Mouse (Mus musculus) intestine, embryonic 14.5 days (tissue): Measurements from ENCODE around the gene Fam151a. TPM values are rescaled to one million over a fixed set of nuclear protein-coding genes. Genes with fewer than 3 reads are reported as not detected.
A peak's percentile ranks its signal among the peaks of the same experiment; 100 is the strongest.
"Not testable (repeated sequence)": the region's sequence is repeated elsewhere in the genome, so short reads cannot be mapped to it uniquely, and the experiment has no call there.

Experiments
- ATAC-seq: fragments of 200-750 bp; cut with Nextera tagmentation; replicated peaks from 2 replicates; pipeline ENCODE4 v1.8.0; 2017; ENCODE audit warnings: low read depth, moderate number of reproducible peaks, moderate TSS enrichment, moderate library complexity; ENCODE audit not compliant: low FRiP score, low TSS enrichment
- DNase-seq: peaks from one replicate; pipeline ENCODE4 v3.0.0-alpha.2; 2018; ENCODE audit warnings: low spot score
- H3K27ac ChIP-seq: fragments of 300-500 bp; sonication (generic); 2 replicates; pipeline ENCODE4 v1.5.1; 2014; ENCODE audit warnings: low read depth, mild to moderate bottlenecking, control low read depth
- H3K27me3 ChIP-seq: fragments of 300-500 bp; sonication (generic); replicated peaks from 2 replicates; pipeline ENCODE4 v1.6.1; 2014; ENCODE audit warnings: low read length, control low read depth; ENCODE audit not compliant: control insufficient read depth, insufficient read depth
- H3K36me3 ChIP-seq: fragments of 300-500 bp; sonication (generic); 2 replicates; pipeline ENCODE4 v1.6.1; 2014; ENCODE audit warnings: low read length, control low read depth; ENCODE audit not compliant: control insufficient read depth, insufficient read depth
- H3K4me1 ChIP-seq: fragments of 300-500 bp; sonication (generic); replicated peaks from 2 replicates; pipeline ENCODE4 v1.6.1; 2014; ENCODE audit warnings: low read length, control low read depth, mixed read lengths; ENCODE audit not compliant: control insufficient read depth, insufficient read depth
- H3K4me2 ChIP-seq: fragments of 300-500 bp; sonication (generic); 2 replicates; pipeline ENCODE4 v1.6.1; 2014; ENCODE audit warnings: low read length
- H3K4me3 ChIP-seq: fragments of 300-500 bp; sonication (generic); 2 replicates; pipeline ENCODE4 v1.5.1; 2014; ENCODE audit warnings: low read depth, low read length, control low read depth, mixed read lengths
- H3K9ac ChIP-seq: fragments of 300-500 bp; sonication (generic); 2 replicates; pipeline ENCODE4 v1.6.1; 2014; ENCODE audit warnings: mild to moderate bottlenecking, low read length
- H3K9me3 ChIP-seq: fragments of 300-500 bp; sonication (generic); 2 replicates; pipeline ENCODE4 v1.6.1; 2016; ENCODE audit warnings: low read length, control low read depth; ENCODE audit not compliant: control insufficient read depth
- WGBS: fragments of 180-500 bp; shearing (Covaris S2); extraction: QIAGEN DNeasy Blood & Tissue Kit; methylation state at CpG from one replicate; pipeline ENCODE4 v1.1.7; 2014; 5-methylcytosine and 5-hydroxymethylcytosine counted together
- polyA plus RNA-seq: library from polyadenylated mRNA; unstranded; fragments of >200 nt; fragmentation: Nextera tagmentation; extraction: Ambion mirVana; gene quantifications from 2 replicates; pipeline ENCODE4 v1.2.1, GENCODE M21; 2014

Fam151a gene
- polyA plus RNA-seq, 1 experiment from 2014 or later, result 0.69 TPM

- H3K36me3 ChIP-seq, result 0 out of 2 replicates have a peak, but pooled peaks cover 2% of the 10 kb centered on the region
- no peak overlapping the region for H3K27ac ChIP-seq
- 4% methylated on average over 7 of the region's 7 CpGs for WGBS
Observed at GRCm38 (mm10) chr4:106749699-106750098, 16.0 kb downstream of the Fam151a start.

GRCm38 (mm10) chr4:106751726-106752125, 18.0 kb downstream of the Fam151a start:
- Histone ChIP-seq H3K9ac (no peak overlapping the region), H3K4me1 (0 out of 2 replicates have a peak, but pooled peaks cover 4% of the 10 kb centered on the region), H3K4me3 (no peak overlapping the region), H3K36me3 (0 out of 2 replicates have a peak, but pooled peaks cover 6% of the 10 kb centered on the region), H3K27me3 (no peaks in the 10 kb centered on the region), H3K9me3 (no peaks in the 10 kb centered on the region), H3K27ac (no peak overlapping the region), H3K4me2 (no peak overlapping the region)
- ATAC-seq, result no peak
- 85% methylated on average over 6 of the region's 6 CpGs for WGBS
- DNase-seq, result no peak

More at GRCm38 (mm10) chr4:106749699-106750098, 16.0 kb downstream of the Fam151a start:
- 0 out of 2 replicates have a peak, but pooled peaks cover 4% of the 10 kb centered on the region for H3K4me1 ChIP-seq
- no peak overlapping the region for H3K9ac ChIP-seq
- H3K4me3 ChIP-seq, result no peak overlapping the region
- peak overlapping the region; percentile 23; the same call in 1 of the 2 replicates for H3K4me2 ChIP-seq
- peak; percentile 86 for ATAC-seq
- peak; percentile 88 for DNase-seq
- no peaks in the 10 kb centered on the region for H3K27me3 ChIP-seq
- H3K9me3 ChIP-seq, result no peaks in the 10 kb centered on the region

GRCm38 (mm10) chr4:106764166-106764565, 30.5 kb downstream of the Fam151a start:
- H3K9me3 ChIP-seq, result no peaks in the 10 kb centered on the region
- no peaks in the 10 kb centered on the region for H3K27me3 ChIP-seq
- no peak for DNase-seq
- no peaks in the 10 kb centered on the region for H3K4me1 ChIP-seq
- no peak overlapping the region for H3K4me3 ChIP-seq
- WGBS, result 80% methylated on average over 7 of the region's 7 CpGs
- no peaks in the 10 kb centered on the region for H3K36me3 ChIP-seq
- H3K9ac ChIP-seq, result no peak overlapping the region
- ATAC-seq, result no peak
- H3K4me2 ChIP-seq, result no peak overlapping the region
- no peak overlapping the region for H3K27ac ChIP-seq

GRCm38 (mm10) chr4:106769306-106769705, 35.6 kb downstream of the Fam151a start:
- DNase-seq, result no peak
- Histone ChIP-seq H3K27me3 (no peaks in the 10 kb centered on the region), H3K27ac (no peak overlapping the region), H3K9me3 (no peaks in the 10 kb centered on the region), H3K36me3 (no peaks in the 10 kb centered on the region), H3K4me1 (no peaks in the 10 kb centered on the region), H3K4me2 (no peak overlapping the region), H3K4me3 (no peak overlapping the region), H3K9ac (no peak overlapping the region)
- no peak for ATAC-seq
- WGBS, result 71% methylated on average over 2 of the region's 2 CpGs

- Histone ChIP-seq H3K4me3 (no peak overlapping the region), H3K27ac (no peak overlapping the region), H3K27me3 (no peaks in the 10 kb centered on the region), H3K9me3 (no peaks in the 10 kb centered on the region), H3K4me2 (no peak overlapping the region), H3K4me1 (no peaks in the 10 kb centered on the region), H3K9ac (no peak overlapping the region), H3K36me3 (no peaks in the 10 kb centered on the region)
- ATAC-seq (no peak), DNase-seq (no peak)
- WGBS, result 96% methylated on average over 1 of the region's 1 CpGs
Observed at GRCm38 (mm10) chr4:106772558-106772957, 38.9 kb downstream of the Fam151a start.

GRCm38 (mm10) chr4:106775767-106776166, 42.1 kb downstream of the Fam151a start:
- H3K36me3 ChIP-seq, H3K27ac ChIP-seq, H3K4me1 ChIP-seq, H3K27me3 ChIP-seq, H3K9ac ChIP-seq, H3K4me3 ChIP-seq, DNase-seq, ATAC-seq, H3K4me2 ChIP-seq, H3K9me3 ChIP-seq: not testable (repeated sequence)
- WGBS, result 84% methylated on average over 6 of the region's 6 CpGs

- no peak overlapping the region for H3K27ac ChIP-seq
- no peak overlapping the region for H3K9ac ChIP-seq
- H3K27me3 ChIP-seq, result no peaks in the 10 kb centered on the region
- 38% methylated on average over 3 of the region's 3 CpGs for WGBS
- H3K4me2 ChIP-seq, result no peak overlapping the region
- no peaks in the 10 kb centered on the region for H3K36me3 ChIP-seq
- H3K4me1 ChIP-seq, result peaks cover 4% of the 10 kb centered on the region; the same call in 1 of the 2 replicates
- ATAC-seq (no peak), DNase-seq (no peak)
- no peaks in the 10 kb centered on the region for H3K9me3 ChIP-seq
- no peak overlapping the region for H3K4me3 ChIP-seq
Observed at GRCm38 (mm10) chr4:106776998-106777397, 43.3 kb downstream of the Fam151a start.

GRCm38 (mm10) chr4:106778116-106778788, 44.6 kb downstream of the Fam151a start:
- Histone ChIP-seq H3K27me3 (no peaks in the 10 kb centered on the region), H3K36me3 (no peaks in the 10 kb centered on the region), H3K4me2 (no peak overlapping the region), H3K27ac (peak overlapping the region; percentile 67), H3K9ac (no peak overlapping the region), H3K9me3 (no peaks in the 10 kb centered on the region), H3K4me3 (no peak overlapping the region), H3K4me1 (peaks cover 7% of the 10 kb centered on the region; the same call in 1 of the 2 replicates)
- DNase-seq (peak; percentile 86), ATAC-seq (peak; percentile 85)
- WGBS, result 50% methylated on average over 5 of the region's 5 CpGs

GRCm38 (mm10) chr4:106780045-106780444, 46.4 kb downstream of the Fam151a start:
- 30% methylated on average over 3 of the region's 3 CpGs for WGBS
- ATAC-seq (0 out of 2 replicates have a peak, but pooled peaks have one; percentile 16), DNase-seq (no peak)
- Histone ChIP-seq H3K27me3 (no peaks in the 10 kb centered on the region), H3K4me1 (peaks cover 7% of the 10 kb centered on the region; the same call in 1 of the 2 replicates), H3K4me2 (no peak overlapping the region), H3K27ac (no peak overlapping the region), H3K4me3 (no peak overlapping the region), H3K9me3 (no peaks in the 10 kb centered on the region), H3K9ac (no peak overlapping the region), H3K36me3 (no peaks in the 10 kb centered on the region)
